Mouse (Mus musculus): ENCODE results near the gene Olfr808. TPM values are rescaled to one million over a fixed set of nuclear protein-coding genes. Genes with fewer than 3 reads are reported as not detected.

The Olfr808 gene
- polyA plus RNA-seq (2011; ENCODE audit: insufficient read depth, insufficient read length, low replicate concordance, missing spikeins), result not detected in 2 replicates

GRCm38 (mm10) chr10:129765182-129765581, at the start of gene Olfr808:
Gene Olfr808, plus strand, starts transcription at chr10:129765482.
- 72% methylated on average over 1 of the region's 1 CpGs for WGBS
- H3K4me3 ChIP-seq (replicated peaks; ENCODE audit: control insufficient read depth, low read depth, low read length), result no peak within 1 kb of the TSS
- H3K4me1 ChIP-seq (ENCODE audit: control insufficient read depth, insufficient read depth, low read length), result no peaks in the 10 kb centered on the region
- no peak within 1 kb of the TSS for H3K27ac ChIP-seq (ENCODE audit: control insufficient read depth, insufficient read depth, low read depth, low read length, poor library complexity)
- TF ChIP-seq CTCF (IDR thresholded peaks at IDR 0.05; ENCODE audit: control insufficient read depth, insufficient read depth, low read length) (no peak), POLR2A (IDR thresholded peaks at IDR 0.05; ENCODE audit: borderline replicate concordance, control insufficient read depth, low read depth, low read length) (no peak)

DNA sequence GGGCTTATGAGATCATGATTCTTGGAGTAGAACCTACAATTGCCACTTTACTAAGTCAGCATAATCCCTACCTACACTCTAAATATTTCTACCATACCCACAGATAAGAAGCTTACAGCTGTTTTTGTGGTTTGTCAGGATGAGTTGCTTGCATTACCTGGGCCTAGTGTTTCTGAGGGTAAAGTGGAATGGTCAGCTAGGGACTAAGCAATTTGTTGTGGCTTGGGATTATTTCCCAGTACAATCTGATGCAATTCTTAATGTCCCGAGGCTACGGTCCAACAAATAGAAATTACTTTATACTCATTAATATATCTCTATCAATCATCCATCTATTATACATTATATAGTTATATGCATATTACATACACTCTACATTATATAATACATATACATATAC, 36.0 kb upstream of the Olfr808 start, which contains the start of gene Olfr805:
Gene Olfr805, minus strand, starts transcription at position 101 of the 400 bp plus-strand sequence.
- TF ChIP-seq POLR2A (IDR thresholded peaks at IDR 0.05; ENCODE audit: borderline replicate concordance, control insufficient read depth, low read depth, low read length), result no peak
- no peak for TF ChIP-seq CTCF (IDR thresholded peaks at IDR 0.05; ENCODE audit: control insufficient read depth, insufficient read depth, low read length)
- Histone ChIP-seq H3K27ac (ENCODE audit: control insufficient read depth, insufficient read depth, low read depth, low read length, poor library complexity) (no peak within 1 kb of the TSS), H3K4me1 (ENCODE audit: control insufficient read depth, insufficient read depth, low read length) (no peaks in the 10 kb centered on the region), H3K4me3 (replicated peaks; ENCODE audit: control insufficient read depth, low read depth, low read length) (no peak within 1 kb of the TSS)
- WGBS, result 87% methylated on average over 2 of the region's 2 CpGs

DNA sequence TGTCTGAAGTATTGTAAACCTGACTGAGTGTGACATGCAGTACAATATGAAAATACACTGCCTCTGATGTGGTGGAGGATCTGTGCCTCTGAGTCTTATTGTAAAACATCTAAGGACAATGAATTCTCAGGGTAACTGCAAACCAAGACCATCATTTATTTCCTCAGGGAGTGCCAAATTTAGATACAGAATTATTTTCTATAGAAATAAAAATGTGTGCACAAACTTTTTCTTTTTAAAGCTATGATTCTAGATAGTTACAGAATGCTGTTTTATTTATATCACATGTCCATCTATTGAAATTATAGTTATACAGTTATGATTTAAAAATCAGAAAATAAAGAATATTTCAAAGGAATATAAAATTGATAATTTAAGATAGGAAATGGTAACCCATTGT, 23.5 kb upstream of the Olfr808 start, which contains the start of gene Olfr806:
Gene Olfr806, minus strand, starts transcription at position 101 of the 400 bp plus-strand sequence.
- Histone ChIP-seq H3K27ac (ENCODE audit: control insufficient read depth, insufficient read depth, low read depth, low read length, poor library complexity) (no peak within 1 kb of the TSS), H3K4me3 (replicated peaks; ENCODE audit: control insufficient read depth, low read depth, low read length) (no peak within 1 kb of the TSS), H3K4me1 (ENCODE audit: control insufficient read depth, insufficient read depth, low read length) (no peaks in the 10 kb centered on the region)
- TF ChIP-seq POLR2A (IDR thresholded peaks at IDR 0.05; ENCODE audit: borderline replicate concordance, control insufficient read depth, low read depth, low read length) (no peak), CTCF (IDR thresholded peaks at IDR 0.05; ENCODE audit: control insufficient read depth, insufficient read depth, low read length) (no peak)

DNA sequence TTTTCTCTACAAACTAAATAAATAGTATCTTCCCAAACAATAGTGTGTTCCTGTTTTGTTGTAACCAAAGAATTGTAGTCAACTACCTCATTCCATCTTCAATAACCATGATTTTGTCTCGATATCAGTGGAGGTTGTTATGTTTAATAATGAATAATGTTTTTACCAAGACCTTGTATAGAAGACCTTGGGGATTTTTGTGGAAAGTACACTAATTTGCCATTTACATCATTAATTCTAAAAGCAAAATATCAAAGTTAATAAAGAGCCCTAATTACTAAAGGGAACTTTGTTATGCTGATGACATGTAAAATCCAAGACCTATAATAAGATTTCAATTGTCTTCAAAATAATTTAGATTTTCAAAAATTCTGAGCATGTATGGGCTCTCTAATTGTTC, 7.6 kb upstream of the Olfr808 start, which contains the start of gene Olfr807:
Gene Olfr807, minus strand, starts transcription at position 101 of the 400 bp plus-strand sequence.
- 80% methylated on average over 1 of the region's 1 CpGs for WGBS
- no peak within 1 kb of the TSS for H3K4me3 ChIP-seq (replicated peaks; ENCODE audit: control insufficient read depth, low read depth, low read length)

GRCm38 (mm10) chr10:129774338-129774737, 9.1 kb downstream of the Olfr808 start, which contains the start of gene Olfr809:
Gene Olfr809, plus strand, starts transcription at chr10:129774638.
- H3K4me3 ChIP-seq (replicated peaks; ENCODE audit: control insufficient read depth, low read depth, low read length), result no peak within 1 kb of the TSS
- TF ChIP-seq CTCF (IDR thresholded peaks at IDR 0.05; ENCODE audit: control insufficient read depth, insufficient read depth, low read length), result no peak
- TF ChIP-seq POLR2A (IDR thresholded peaks at IDR 0.05; ENCODE audit: borderline replicate concordance, control insufficient read depth, low read depth, low read length), result no peak
- no peak within 1 kb of the TSS for H3K27ac ChIP-seq (ENCODE audit: control insufficient read depth, insufficient read depth, low read depth, low read length, poor library complexity)
- H3K4me1 ChIP-seq (ENCODE audit: control insufficient read depth, insufficient read depth, low read length), result no peaks in the 10 kb centered on the region

More for the DNA sequence above, 7.6 kb upstream of the Olfr808 start, which contains the start of gene Olfr807:
- no peaks in the 10 kb centered on the region for H3K4me1 ChIP-seq (ENCODE audit: control insufficient read depth, insufficient read depth, low read length)
- no peak within 1 kb of the TSS for H3K27ac ChIP-seq (ENCODE audit: control insufficient read depth, insufficient read depth, low read depth, low read length, poor library complexity)
- TF ChIP-seq CTCF (IDR thresholded peaks at IDR 0.05; ENCODE audit: control insufficient read depth, insufficient read depth, low read length) (no peak), POLR2A (IDR thresholded peaks at IDR 0.05; ENCODE audit: borderline replicate concordance, control insufficient read depth, low read depth, low read length) (no peak)

DNA sequence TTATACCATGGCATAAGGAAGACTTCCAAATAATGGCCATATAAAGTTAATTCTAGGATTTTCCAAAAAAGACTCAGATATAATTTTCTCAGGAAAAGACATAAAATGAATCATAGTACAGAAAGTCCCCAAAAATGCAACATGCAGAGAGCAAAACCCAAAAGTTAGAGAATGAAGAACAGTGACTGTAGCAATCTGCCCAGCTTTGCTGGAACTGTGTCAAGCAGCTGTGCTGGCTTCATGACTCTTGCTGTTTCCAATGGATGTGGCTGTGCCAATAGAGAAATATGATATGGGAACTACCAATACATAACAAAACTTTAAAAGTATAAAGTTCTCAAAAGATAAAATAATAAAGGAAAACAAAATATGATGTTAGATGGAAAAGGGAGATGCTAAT, 12.8 kb downstream of the Olfr808 start:
- no peak overlapping the region for H3K27ac ChIP-seq (ENCODE audit: control insufficient read depth, insufficient read depth, low read depth, low read length, poor library complexity)
- no peak overlapping the region for H3K4me3 ChIP-seq (replicated peaks; ENCODE audit: control insufficient read depth, low read depth, low read length)
- TF ChIP-seq CTCF (IDR thresholded peaks at IDR 0.05; ENCODE audit: control insufficient read depth, insufficient read depth, low read length), result no peak
- H3K4me1 ChIP-seq (ENCODE audit: control insufficient read depth, insufficient read depth, low read length), result no peaks in the 10 kb centered on the region

DNA sequence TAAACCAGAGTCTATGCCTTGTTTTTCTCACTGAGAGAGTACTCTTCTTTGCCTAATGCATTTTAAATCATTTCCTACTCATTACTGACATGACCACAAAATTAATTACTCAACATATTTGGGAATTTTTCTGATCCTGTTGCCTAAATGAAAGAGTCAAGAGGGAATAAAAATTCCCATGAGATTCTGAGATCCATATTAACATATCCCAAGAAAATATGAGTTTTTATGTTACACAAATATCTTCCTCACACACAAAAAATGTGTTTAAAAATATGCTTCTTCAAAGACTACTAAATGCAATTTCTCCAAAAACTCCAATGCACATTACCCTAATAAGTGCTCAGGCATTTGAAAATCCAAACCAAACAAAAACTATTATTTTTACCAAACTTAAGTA, 29.5 kb downstream of the Olfr808 start, which contains the start of gene Olfr810:
Gene Olfr810, minus strand, starts transcription at position 101 of the 400 bp plus-strand sequence.
- Histone ChIP-seq H3K4me3 (replicated peaks; ENCODE audit: control insufficient read depth, low read depth, low read length) (no peak within 1 kb of the TSS), H3K4me1 (ENCODE audit: control insufficient read depth, insufficient read depth, low read length) (no peaks in the 10 kb centered on the region), H3K27ac (ENCODE audit: control insufficient read depth, insufficient read depth, low read depth, low read length, poor library complexity) (no peak within 1 kb of the TSS)
- TF ChIP-seq POLR2A (IDR thresholded peaks at IDR 0.05; ENCODE audit: borderline replicate concordance, control insufficient read depth, low read depth, low read length) (no peak), CTCF (IDR thresholded peaks at IDR 0.05; ENCODE audit: control insufficient read depth, insufficient read depth, low read length) (no peak)

DNA sequence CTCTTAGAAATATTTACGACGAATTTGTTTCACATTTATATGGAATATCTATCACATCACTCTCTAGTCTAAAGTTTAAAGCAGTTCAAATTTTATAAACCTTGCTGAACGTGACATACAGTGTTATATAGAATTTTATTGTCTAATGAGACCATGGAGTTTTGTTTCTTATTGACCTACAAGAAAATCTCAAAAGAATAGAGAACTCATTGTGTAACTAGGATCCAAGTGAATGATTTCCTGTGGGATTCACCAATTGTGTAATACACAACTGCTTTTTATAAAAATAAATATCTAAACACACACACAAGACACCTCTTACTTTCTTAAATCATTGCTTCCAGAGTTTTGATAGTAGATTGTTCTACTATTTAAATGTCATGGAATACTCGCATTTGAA, 39.0 kb downstream of the Olfr808 start, which contains the start of gene Olfr811:
Gene Olfr811, minus strand, starts transcription at position 101 of the 400 bp plus-strand sequence.
- Histone ChIP-seq H3K27ac (ENCODE audit: control insufficient read depth, insufficient read depth, low read depth, low read length, poor library complexity) (no peak within 1 kb of the TSS), H3K4me1 (ENCODE audit: control insufficient read depth, insufficient read depth, low read length) (no peaks in the 10 kb centered on the region), H3K4me3 (replicated peaks; ENCODE audit: control insufficient read depth, low read depth, low read length) (no peak within 1 kb of the TSS)
- WGBS, result 75% methylated on average over 4 of the region's 4 CpGs
- TF ChIP-seq POLR2A (IDR thresholded peaks at IDR 0.05; ENCODE audit: borderline replicate concordance, control insufficient read depth, low read depth, low read length) (no peak), CTCF (IDR thresholded peaks at IDR 0.05; ENCODE audit: control insufficient read depth, insufficient read depth, low read length) (no peak)

Other genes with a start within 250 kb of the Olfr808 start
- not detected in 2 replicates for gene Olfr791, start 243.7 kb upstream of the Olfr808 start, polyA plus RNA-seq (2011; ENCODE audit: insufficient read depth, insufficient read length, low replicate concordance, missing spikeins)
- not detected in 2 replicates for gene Olfr792, start 226.3 kb upstream of the Olfr808 start, polyA plus RNA-seq (2011; ENCODE audit: insufficient read depth, insufficient read length, low replicate concordance, missing spikeins)
- gene Olfr794, start 197.8 kb upstream of the Olfr808 start, polyA plus RNA-seq (2011; ENCODE audit: insufficient read depth, insufficient read length, low replicate concordance, missing spikeins), result not detected in 2 replicates
- gene Olfr796, start 152.9 kb upstream of the Olfr808 start, polyA plus RNA-seq (2011; ENCODE audit: insufficient read depth, insufficient read length, low replicate concordance, missing spikeins), result not detected in 2 replicates
- not detected in 2 replicates for gene Olfr798, start 137.5 kb upstream of the Olfr808 start, polyA plus RNA-seq (2011; ENCODE audit: insufficient read depth, insufficient read length, low replicate concordance, missing spikeins)
- not detected in 2 replicates for gene Olfr799, start 128.0 kb upstream of the Olfr808 start, polyA plus RNA-seq (2011; ENCODE audit: insufficient read depth, insufficient read length, low replicate concordance, missing spikeins)
- gene Olfr800, start 107.8 kb upstream of the Olfr808 start, polyA plus RNA-seq (2011; ENCODE audit: insufficient read depth, insufficient read length, low replicate concordance, missing spikeins), result not detected in 2 replicates
- not detected in 2 replicates for gene Olfr801, start 91.6 kb upstream of the Olfr808 start, polyA plus RNA-seq (2011; ENCODE audit: insufficient read depth, insufficient read length, low replicate concordance, missing spikeins)
- gene Olfr802, start 77.3 kb upstream of the Olfr808 start, polyA plus RNA-seq (2011; ENCODE audit: insufficient read depth, insufficient read length, low replicate concordance, missing spikeins), result not detected in 2 replicates
- not detected in 2 replicates for gene Olfr803, start 71.2 kb upstream of the Olfr808 start, polyA plus RNA-seq (2011; ENCODE audit: insufficient read depth, insufficient read length, low replicate concordance, missing spikeins)
- gene Olfr804, start 62.3 kb upstream of the Olfr808 start, polyA plus RNA-seq (2011; ENCODE audit: insufficient read depth, insufficient read length, low replicate concordance, missing spikeins), result 0.35 TPM in 1 of 2 replicates, not detected in the other
- 0.61 TPM in 1 of 2 replicates, not detected in the other for gene Olfr805, start 36.1 kb upstream of the Olfr808 start, polyA plus RNA-seq (2011; ENCODE audit: insufficient read depth, insufficient read length, low replicate concordance, missing spikeins)
- not detected in 2 replicates for gene Olfr806, start 23.6 kb upstream of the Olfr808 start, polyA plus RNA-seq (2011; ENCODE audit: insufficient read depth, insufficient read length, low replicate concordance, missing spikeins)
- gene Olfr807, start 7.7 kb upstream of the Olfr808 start, polyA plus RNA-seq (2011; ENCODE audit: insufficient read depth, insufficient read length, low replicate concordance, missing spikeins), result not detected in 2 replicates
- gene Olfr809, start 9.2 kb downstream of the Olfr808 start, polyA plus RNA-seq (2011; ENCODE audit: insufficient read depth, insufficient read length, low replicate concordance, missing spikeins), result not detected in 2 replicates
- not detected in 2 replicates for gene Olfr810, start 29.4 kb downstream of the Olfr808 start, polyA plus RNA-seq (2011; ENCODE audit: insufficient read depth, insufficient read length, low replicate concordance, missing spikeins)
- gene Olfr811, start 38.9 kb downstream of the Olfr808 start, polyA plus RNA-seq (2011; ENCODE audit: insufficient read depth, insufficient read length, low replicate concordance, missing spikeins), result not detected in 2 replicates
- gene Olfr812, start 80.6 kb downstream of the Olfr808 start, polyA plus RNA-seq (2011; ENCODE audit: insufficient read depth, insufficient read length, low replicate concordance, missing spikeins), result not detected in 2 replicates
- gene Olfr813, start 89.9 kb downstream of the Olfr808 start, polyA plus RNA-seq (2011; ENCODE audit: insufficient read depth, insufficient read length, low replicate concordance, missing spikeins), result not detected in 2 replicates
- gene Olfr814, start 114.4 kb downstream of the Olfr808 start, polyA plus RNA-seq (2011; ENCODE audit: insufficient read depth, insufficient read length, low replicate concordance, missing spikeins), result not detected in 2 replicates
- not detected in 2 replicates for gene Olfr815, start 140.4 kb downstream of the Olfr808 start, polyA plus RNA-seq (2011; ENCODE audit: insufficient read depth, insufficient read length, low replicate concordance, missing spikeins)
- gene Olfr816, start 150.1 kb downstream of the Olfr808 start, polyA plus RNA-seq (2011; ENCODE audit: insufficient read depth, insufficient read length, low replicate concordance, missing spikeins), result not detected in 2 replicates
- gene Olfr818, start 183.6 kb downstream of the Olfr808 start, polyA plus RNA-seq (2011; ENCODE audit: insufficient read depth, insufficient read length, low replicate concordance, missing spikeins), result not detected in 2 replicates
- not detected in 2 replicates for gene Olfr819, start 201.8 kb downstream of the Olfr808 start, polyA plus RNA-seq (2011; ENCODE audit: insufficient read depth, insufficient read length, low replicate concordance, missing spikeins)
- gene Olfr247, start 210.7 kb downstream of the Olfr808 start, polyA plus RNA-seq (2011; ENCODE audit: insufficient read depth, insufficient read length, low replicate concordance, missing spikeins), result not detected in 2 replicates
- 0.27 TPM in 1 of 2 replicates, not detected in the other for gene Gm10310, start 219.6 kb downstream of the Olfr808 start, polyA plus RNA-seq (2011; ENCODE audit: insufficient read depth, insufficient read length, low replicate concordance, missing spikeins)
- not detected in 2 replicates for gene Olfr820, start 247.1 kb downstream of the Olfr808 start, polyA plus RNA-seq (2011; ENCODE audit: insufficient read depth, insufficient read length, low replicate concordance, missing spikeins)